Mouse (Mus musculus): ENCODE results near the gene Oprl1. TPM values are rescaled to one million over a fixed set of nuclear protein-coding genes. Genes with fewer than 3 reads are reported as not detected.

Oprl1 gene
- polyA plus RNA-seq, 1 experiment from 2014 or later: 93.8 TPM

DNA sequence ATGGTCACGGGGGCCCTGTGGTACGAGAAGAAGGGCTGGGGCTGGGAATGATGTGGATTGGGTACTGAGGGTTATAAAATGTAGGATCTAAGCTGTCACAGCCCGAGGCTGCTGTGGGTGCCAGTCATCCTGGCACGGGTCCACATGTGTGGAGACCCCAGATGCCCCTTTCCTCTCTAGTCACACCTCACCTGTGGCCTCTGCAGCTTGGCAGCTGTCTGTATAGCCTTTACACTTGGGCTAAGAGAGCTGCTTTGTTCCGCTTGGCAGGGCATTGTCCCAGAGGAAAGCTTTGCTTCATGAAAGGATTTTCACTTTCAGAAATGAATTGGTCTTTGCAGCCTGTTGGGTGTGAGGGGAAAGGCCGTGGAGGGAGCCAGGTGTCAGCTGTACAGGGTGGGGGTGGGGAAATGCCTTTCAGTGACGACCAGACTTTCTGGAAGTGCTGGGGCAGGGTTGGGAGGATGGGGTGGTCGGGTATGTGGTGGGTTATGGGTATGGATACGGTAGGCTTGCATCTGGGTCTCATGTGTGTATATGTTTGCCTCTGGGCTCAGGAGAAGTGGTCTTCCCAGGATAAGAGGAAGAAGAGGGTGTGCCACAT lies 12.9 kb downstream of the Oprl1 start:
- WGBS: 36% methylated on average over 9 of the region's 9 CpGs
- peak; percentile 70; the same call in 1 of the 2 replicates for ATAC-seq
- Histone ChIP-seq H3K9me3 (ENCODE audit: control insufficient read depth, low read length) (no peaks in the 10 kb centered on the region), H3K27me3 (replicated peaks; ENCODE audit: control insufficient read depth, insufficient read depth, low read length) (no peaks in the 10 kb centered on the region), H3K4me2 (ENCODE audit: low read length) (no peak overlapping the region), H3K27ac (ENCODE audit: low read depth, low read length) (no peak overlapping the region), H3K4me1 (ENCODE audit: control insufficient read depth, insufficient read depth, low read depth, low read length) (no peaks in the 10 kb centered on the region), H3K9ac (ENCODE audit: low read depth, low read length) (no peak overlapping the region), H3K4me3 (ENCODE audit: low read length) (no peak overlapping the region), H3K36me3 (ENCODE audit: control insufficient read depth, insufficient read depth, low read length) (no peaks in the 10 kb centered on the region; the same call in 1 of the 2 replicates)

DNA sequence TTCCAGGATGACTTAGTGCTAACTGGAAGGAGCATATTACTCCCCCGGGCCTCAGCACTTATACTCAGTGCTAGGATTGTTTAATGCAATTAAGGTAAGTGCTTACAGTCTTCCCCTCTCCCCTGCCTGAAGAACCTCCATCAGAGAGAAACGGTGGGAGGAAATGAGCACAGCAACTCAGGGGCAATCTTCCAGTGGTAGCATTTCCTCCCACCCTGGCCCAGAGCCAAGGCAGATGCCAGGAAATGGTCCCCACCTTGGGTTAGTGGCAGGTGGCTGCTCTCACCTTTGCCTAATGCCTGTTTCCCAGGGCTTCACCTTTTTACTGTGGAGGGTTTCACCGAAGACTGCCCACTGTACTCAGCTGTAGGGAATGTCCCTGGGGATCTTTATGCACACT lies 15.2 kb downstream of the Oprl1 start:
- Histone ChIP-seq H3K9ac (ENCODE audit: low read depth, low read length) (no peak overlapping the region), H3K4me2 (ENCODE audit: low read length) (no peak overlapping the region), H3K9me3 (ENCODE audit: control insufficient read depth, low read length) (no peaks in the 10 kb centered on the region), H3K27ac (ENCODE audit: low read depth, low read length) (no peak overlapping the region), H3K4me1 (ENCODE audit: control insufficient read depth, insufficient read depth, low read depth, low read length) (no peaks in the 10 kb centered on the region), H3K36me3 (ENCODE audit: control insufficient read depth, insufficient read depth, low read length) (no peaks in the 10 kb centered on the region; the same call in 1 of the 2 replicates), H3K27me3 (replicated peaks; ENCODE audit: control insufficient read depth, insufficient read depth, low read length) (no peaks in the 10 kb centered on the region), H3K4me3 (ENCODE audit: low read length) (no peak overlapping the region)
- 71% methylated on average over 3 of the region's 3 CpGs for WGBS
- ATAC-seq: no peak

DNA sequence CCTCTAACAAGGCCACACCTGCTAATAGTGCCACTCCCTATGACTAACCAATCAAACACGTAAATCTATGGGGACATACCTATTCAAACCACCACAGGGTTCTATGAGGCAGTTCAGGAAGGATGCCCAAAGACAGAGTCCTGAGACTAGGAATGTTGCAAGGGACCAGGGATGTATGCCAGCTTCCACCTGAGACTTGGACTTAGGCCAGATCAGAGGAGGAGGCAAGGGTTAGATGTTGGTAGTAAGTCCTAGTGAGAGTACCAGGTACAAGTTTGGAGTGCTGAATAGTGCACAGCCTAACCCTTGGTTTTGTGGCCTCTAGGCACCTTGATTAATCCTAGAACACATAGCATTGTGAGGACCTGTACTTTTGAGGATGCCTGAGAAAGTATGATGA lies 37.8 kb downstream of the Oprl1 start:
- Histone ChIP-seq H3K4me2 (ENCODE audit: low read length) (no peak overlapping the region), H3K4me1 (ENCODE audit: control insufficient read depth, insufficient read depth, low read depth, low read length) (no peaks in the 10 kb centered on the region), H3K4me3 (ENCODE audit: low read length) (no peak overlapping the region), H3K27me3 (replicated peaks; ENCODE audit: control insufficient read depth, insufficient read depth, low read length) (no peaks in the 10 kb centered on the region), H3K27ac (ENCODE audit: low read depth, low read length) (no peak overlapping the region), H3K36me3 (ENCODE audit: control insufficient read depth, insufficient read depth, low read length) (no peaks in the 10 kb centered on the region), H3K9ac (ENCODE audit: low read depth, low read length) (no peak overlapping the region), H3K9me3 (ENCODE audit: control insufficient read depth, low read length) (no peaks in the 10 kb centered on the region)
- WGBS: 91% methylated on average over 1 of the region's 1 CpGs
- ATAC-seq: no peak

GRCm38 (mm10) chr2:181758147-181758725 lies 43.4 kb downstream of the Oprl1 start:
- Histone ChIP-seq H3K4me3 (ENCODE audit: low read length) (no peak overlapping the region), H3K4me2 (ENCODE audit: low read length) (no peak overlapping the region), H3K4me1 (ENCODE audit: control insufficient read depth, insufficient read depth, low read depth, low read length) (peaks cover 7% of the 10 kb centered on the region), H3K27me3 (replicated peaks; ENCODE audit: control insufficient read depth, insufficient read depth, low read length) (no peaks in the 10 kb centered on the region), H3K9ac (ENCODE audit: low read depth, low read length) (no peak overlapping the region), H3K9me3 (ENCODE audit: control insufficient read depth, low read length) (no peaks in the 10 kb centered on the region), H3K27ac (ENCODE audit: low read depth, low read length) (no peak overlapping the region), H3K36me3 (ENCODE audit: control insufficient read depth, insufficient read depth, low read length) (no peaks in the 10 kb centered on the region)
- no peak for ATAC-seq
- 81% methylated on average over 2 of the region's 2 CpGs for WGBS

GRCm38 (mm10) chr2:181759041-181759440 lies 44.2 kb downstream of the Oprl1 start:
- ATAC-seq: peak; percentile 72
- Histone ChIP-seq H3K4me1 (ENCODE audit: control insufficient read depth, insufficient read depth, low read depth, low read length) (peaks cover 15% of the 10 kb centered on the region), H3K27me3 (replicated peaks; ENCODE audit: control insufficient read depth, insufficient read depth, low read length) (no peaks in the 10 kb centered on the region), H3K9ac (ENCODE audit: low read depth, low read length) (no peak overlapping the region), H3K4me2 (ENCODE audit: low read length) (no peak overlapping the region), H3K36me3 (ENCODE audit: control insufficient read depth, insufficient read depth, low read length) (no peaks in the 10 kb centered on the region), H3K27ac (ENCODE audit: low read depth, low read length) (no peak overlapping the region), H3K9me3 (ENCODE audit: control insufficient read depth, low read length) (no peaks in the 10 kb centered on the region), H3K4me3 (ENCODE audit: low read length) (no peak overlapping the region)
- 6% methylated on average over 4 of the region's 4 CpGs for WGBS

- Histone ChIP-seq H3K4me2 (ENCODE audit: low read length) (peak within 1 kb of the TSS; percentile 48), H3K4me3 (ENCODE audit: low read length) (peak within 1 kb of the TSS; percentile 7), H3K36me3 (ENCODE audit: control insufficient read depth, insufficient read depth, low read length) (no peaks in the 10 kb centered on the region), H3K27ac (ENCODE audit: low read depth, low read length) (peak within 1 kb of the TSS; percentile 66), H3K27me3 (replicated peaks; ENCODE audit: control insufficient read depth, insufficient read depth, low read length) (no peaks in the 10 kb centered on the region), H3K9ac (ENCODE audit: low read depth, low read length) (peak within 1 kb of the TSS; percentile 17; the same call in 1 of the 2 replicates), H3K4me1 (ENCODE audit: control insufficient read depth, insufficient read depth, low read depth, low read length) (peaks cover 29% of the 10 kb centered on the region), H3K9me3 (ENCODE audit: control insufficient read depth, low read length) (no peaks in the 10 kb centered on the region)
- peak; percentile 44 for ATAC-seq
- WGBS: 15% methylated on average over 8 of the region's 8 CpGs
Measured at GRCm38 (mm10) chr2:181763006-181763830, 48.4 kb downstream of the Oprl1 start, which contains the start of gene Myt1. TSS of gene Myt1 (plus strand) at chr2:181763332.

- 11% methylated on average over 14 of the region's 14 CpGs for WGBS
- peak overlapping the region; percentile 48 for H3K4me2 ChIP-seq (ENCODE audit: low read length)
- peak overlapping the region; percentile 7 for H3K4me3 ChIP-seq (ENCODE audit: low read length)
- H3K9ac ChIP-seq (ENCODE audit: low read depth, low read length): no peak overlapping the region; the same call in 1 of the 2 replicates
- ATAC-seq: no peak
- H3K36me3 ChIP-seq (ENCODE audit: control insufficient read depth, insufficient read depth, low read length): no peaks in the 10 kb centered on the region
- no peaks in the 10 kb centered on the region for H3K27me3 ChIP-seq (replicated peaks; ENCODE audit: control insufficient read depth, insufficient read depth, low read length)
- H3K27ac ChIP-seq (ENCODE audit: low read depth, low read length): peak overlapping the region; percentile 66
- no peaks in the 10 kb centered on the region for H3K9me3 ChIP-seq (ENCODE audit: control insufficient read depth, low read length)
- peaks cover 36% of the 10 kb centered on the region for H3K4me1 ChIP-seq (ENCODE audit: control insufficient read depth, insufficient read depth, low read depth, low read length)
Measured at GRCm38 (mm10) chr2:181763886-181764527, 49.2 kb downstream of the Oprl1 start.

- Histone ChIP-seq H3K4me2 (ENCODE audit: low read length) (peak overlapping the region; percentile 48), H3K36me3 (ENCODE audit: control insufficient read depth, insufficient read depth, low read length) (no peaks in the 10 kb centered on the region), H3K9me3 (ENCODE audit: control insufficient read depth, low read length) (no peaks in the 10 kb centered on the region), H3K27me3 (replicated peaks; ENCODE audit: control insufficient read depth, insufficient read depth, low read length) (no peaks in the 10 kb centered on the region), H3K4me3 (ENCODE audit: low read length) (peak overlapping the region; percentile 7), H3K27ac (ENCODE audit: low read depth, low read length) (peak overlapping the region; percentile 70), H3K9ac (ENCODE audit: low read depth, low read length) (peak overlapping the region; percentile 25), H3K4me1 (ENCODE audit: control insufficient read depth, insufficient read depth, low read depth, low read length) (peaks cover 37% of the 10 kb centered on the region)
- ATAC-seq: no peak
- WGBS: 1% methylated on average over 10 of the region's 10 CpGs
Measured at GRCm38 (mm10) chr2:181764600-181764999, 49.8 kb downstream of the Oprl1 start.

Measured in hindbrain, embryonic 16.5 days (tissue).